Mouse (Mus musculus) 3134 (cell line): ENCODE measurements around the gene Car9.
"Not testable (repeated sequence)": the region's sequence is repeated elsewhere in the genome, so short reads cannot be mapped to it uniquely, and the experiment has no call there.

Experiments
- DNase-seq: peaks from one replicate; pipeline ENCODE4 v3.0.0-alpha.2; 2011; ENCODE audit warnings: low spot score; ENCODE audit not compliant: insufficient read length; ENCODE audit errors: extremely low read depth

The Car9 gene

DNA sequence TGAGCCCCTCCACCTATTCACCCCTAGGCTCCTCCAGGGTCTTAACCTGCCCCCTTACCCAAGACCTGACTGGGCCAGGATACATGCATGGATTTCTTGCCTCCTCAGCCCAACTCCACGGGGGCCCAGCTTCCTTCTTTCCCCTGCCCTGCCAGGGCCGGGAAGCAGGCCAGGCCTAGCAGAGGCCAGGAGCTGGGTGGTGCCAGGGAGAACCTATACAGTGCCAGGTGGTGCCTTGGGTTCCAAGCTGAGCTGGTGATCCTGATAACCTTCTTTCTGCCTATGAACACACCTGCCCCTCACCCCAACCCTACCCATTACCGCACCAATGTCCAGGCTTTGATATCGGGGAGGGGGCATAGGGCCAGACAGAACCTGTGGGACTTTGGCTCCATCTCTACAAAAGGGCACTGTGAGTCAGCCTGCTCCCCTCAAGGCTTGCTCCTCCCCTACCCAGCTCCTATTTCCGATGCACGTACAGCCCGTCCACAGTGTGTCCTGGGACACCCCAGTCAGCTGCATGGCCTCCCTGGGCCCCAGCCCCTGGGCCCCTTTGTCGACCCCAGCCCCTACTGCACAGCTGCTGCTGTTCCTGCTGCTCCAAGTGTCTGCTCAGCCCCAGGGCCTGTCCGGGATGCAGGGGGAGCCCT lies at the start of gene Car9:
Car9 (plus strand) TSS at position 431 of the 650 bp plus-strand sequence.
- peak; percentile 70 for DNase-seq

DNA sequence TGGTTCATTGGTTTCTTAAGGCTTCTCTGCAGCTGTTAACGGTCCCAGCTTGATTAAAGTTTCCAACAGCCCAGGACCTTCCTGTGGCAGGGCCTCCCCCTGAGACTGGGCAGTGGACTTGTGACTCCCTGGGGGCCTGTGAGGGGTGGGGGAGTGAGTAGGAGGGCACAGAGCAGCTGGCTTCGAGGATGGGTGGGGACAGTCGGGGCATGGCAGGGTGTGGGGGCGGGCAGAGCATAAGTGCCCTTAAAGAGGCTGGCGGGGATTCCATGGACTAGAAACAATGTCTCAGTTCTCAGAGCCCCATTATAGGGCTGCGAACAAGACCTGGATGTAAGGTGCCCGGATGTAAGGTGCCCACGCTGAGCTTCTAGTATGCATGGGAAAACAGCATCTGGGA lies 49.6 kb upstream of the Car9 start:
- no peak for DNase-seq

DNA sequence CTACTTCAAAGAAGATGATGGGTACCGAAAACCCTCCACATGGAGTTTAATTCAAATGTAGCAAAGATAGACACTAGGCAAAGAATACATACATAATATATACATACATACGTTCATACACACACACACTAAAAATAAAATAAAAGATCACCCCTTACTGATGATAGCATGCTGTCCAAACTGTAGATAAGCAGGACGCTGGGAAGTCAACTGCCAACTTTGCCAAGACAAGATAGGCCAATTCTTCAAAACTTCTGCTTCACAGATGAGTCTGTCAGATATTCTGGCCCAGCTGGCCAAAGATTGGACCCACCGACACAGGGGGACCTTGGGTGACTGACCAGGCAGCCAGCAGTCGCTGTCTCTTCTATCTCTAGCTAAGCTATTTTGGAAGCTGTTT lies 43.7 kb upstream of the Car9 start:
- no peak for DNase-seq

DNA sequence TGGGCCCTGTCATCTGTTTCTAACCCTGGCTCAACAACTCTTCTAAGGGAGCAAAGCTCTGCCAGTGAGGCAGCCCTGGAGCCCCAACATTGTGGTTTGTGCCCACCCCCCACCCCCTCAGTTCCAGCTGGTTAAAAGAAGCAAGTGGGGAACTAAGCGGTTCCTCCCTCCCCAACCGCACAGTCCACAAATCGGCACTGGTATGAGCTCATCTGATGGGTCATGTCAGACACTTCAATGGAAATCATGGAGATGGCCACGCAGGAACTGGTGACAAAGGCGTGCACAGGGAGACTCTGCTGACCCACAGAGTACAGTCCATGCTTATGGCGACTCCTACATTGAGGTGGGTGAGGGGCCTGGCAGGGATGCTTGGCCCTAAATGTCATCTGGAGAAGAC lies 40.8 kb upstream of the Car9 start:
- DNase-seq = no peak

DNA sequence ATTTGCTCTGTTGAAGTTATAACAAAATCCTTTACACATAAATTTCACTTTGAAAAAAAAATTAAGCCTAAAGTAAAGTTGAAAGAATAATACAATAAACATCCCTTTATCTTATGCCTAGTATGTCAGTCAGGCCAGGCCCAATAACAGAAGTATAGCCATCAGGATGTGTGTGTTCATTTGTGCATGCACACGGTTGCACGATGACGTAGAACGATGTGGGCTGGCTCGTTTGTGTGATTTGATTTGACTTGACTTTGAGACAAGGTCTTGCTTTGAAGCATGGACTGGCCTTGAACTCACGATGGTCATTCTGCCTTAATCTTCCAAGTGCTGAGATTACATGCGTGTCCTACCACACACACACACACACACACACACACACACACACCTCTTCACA lies 39.9 kb upstream of the Car9 start:
- DNase-seq = no peak

DNA sequence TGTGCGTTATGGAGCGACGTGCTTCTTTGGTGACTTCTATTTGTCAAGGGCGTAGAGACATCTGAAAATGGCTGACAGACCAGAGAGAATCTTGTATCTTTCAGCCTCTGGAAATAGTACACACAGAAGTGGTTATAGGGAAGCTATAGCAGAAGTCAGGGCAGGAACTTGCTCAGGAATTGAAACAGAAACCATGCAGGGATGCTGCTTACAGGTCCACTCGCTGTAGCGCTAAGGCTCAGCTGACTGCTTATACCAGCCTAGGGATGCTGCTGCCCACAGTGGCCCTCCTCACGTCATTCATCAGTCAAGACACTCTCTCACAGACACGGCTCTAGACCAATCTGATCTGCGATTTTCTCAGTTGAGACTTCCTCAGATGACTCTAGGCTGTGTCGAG lies 36.5 kb upstream of the Car9 start:
- DNase-seq = no peak

DNA sequence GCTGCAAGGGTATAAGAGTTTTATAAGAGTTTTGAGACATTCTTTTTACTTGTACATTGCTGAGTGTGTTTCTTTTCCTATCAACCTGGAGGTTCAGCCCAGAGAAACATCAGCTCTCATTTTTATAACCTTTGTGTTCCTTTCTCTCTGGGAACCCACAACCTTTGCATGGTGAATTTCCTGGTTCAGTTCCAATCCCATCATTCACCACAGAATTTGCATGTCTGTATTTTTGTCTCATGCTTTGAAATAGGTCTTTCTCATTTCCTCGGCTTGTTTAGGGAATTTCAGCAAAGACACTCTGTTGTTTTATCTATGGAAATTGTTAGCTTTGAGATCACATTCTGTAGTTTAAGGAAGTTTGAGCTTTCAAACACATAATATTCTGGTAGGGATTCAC lies 33.1 kb upstream of the Car9 start:
- no peak for DNase-seq

DNA sequence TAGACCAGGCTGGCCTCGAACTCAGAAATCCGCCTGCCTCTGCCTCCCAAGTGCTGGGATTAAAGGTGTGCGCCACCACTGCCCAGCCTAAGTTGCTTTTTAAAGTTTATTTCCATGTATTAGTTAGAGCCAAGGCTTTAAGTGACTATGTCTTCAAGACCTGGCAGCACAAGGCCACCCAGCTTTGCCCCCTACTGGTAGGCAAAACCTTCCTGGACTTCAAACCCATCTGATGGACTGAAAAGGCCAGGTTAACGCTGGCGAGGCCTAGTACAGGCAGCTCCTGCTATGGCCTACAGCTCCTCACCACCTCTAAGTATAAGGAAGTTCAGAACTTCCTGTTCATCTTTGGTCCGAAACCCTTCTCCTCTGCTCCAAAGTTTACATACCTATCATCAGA lies 30.2 kb upstream of the Car9 start:
- DNase-seq = no peak

DNA sequence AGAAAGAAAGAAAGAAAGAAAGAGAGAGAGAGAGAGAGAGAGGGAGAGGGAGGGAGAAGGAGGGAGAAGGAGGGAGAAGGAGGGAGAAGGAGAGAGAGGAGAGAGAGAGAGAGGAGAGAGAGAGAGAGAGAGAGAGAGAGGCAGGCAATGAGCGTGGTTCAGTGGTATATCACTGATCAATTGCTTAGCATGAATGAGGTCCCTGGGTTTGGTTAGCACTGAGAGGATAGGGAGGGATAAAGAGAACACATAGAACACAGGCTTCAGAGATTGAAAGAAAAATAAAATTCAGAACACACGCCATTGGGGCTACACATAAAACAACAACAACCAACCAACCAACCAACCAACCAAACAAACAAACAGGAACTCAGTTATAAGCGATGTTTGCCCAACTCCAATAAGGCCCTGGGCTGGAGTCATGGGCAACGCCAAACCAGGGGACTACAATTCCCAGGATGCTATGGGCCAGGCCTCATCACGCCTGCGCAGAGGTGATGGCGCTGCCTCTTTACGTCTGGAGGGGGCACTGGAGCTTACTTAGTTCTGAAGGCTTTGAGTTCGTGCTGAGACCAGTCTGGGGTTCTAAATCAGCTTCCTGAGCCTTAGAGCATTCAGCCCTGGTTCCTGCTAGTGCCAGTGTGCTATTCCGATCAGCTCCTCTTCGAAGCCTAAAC lies 28.8 kb upstream of the Car9 start:
- DNase-seq = no peak

DNA sequence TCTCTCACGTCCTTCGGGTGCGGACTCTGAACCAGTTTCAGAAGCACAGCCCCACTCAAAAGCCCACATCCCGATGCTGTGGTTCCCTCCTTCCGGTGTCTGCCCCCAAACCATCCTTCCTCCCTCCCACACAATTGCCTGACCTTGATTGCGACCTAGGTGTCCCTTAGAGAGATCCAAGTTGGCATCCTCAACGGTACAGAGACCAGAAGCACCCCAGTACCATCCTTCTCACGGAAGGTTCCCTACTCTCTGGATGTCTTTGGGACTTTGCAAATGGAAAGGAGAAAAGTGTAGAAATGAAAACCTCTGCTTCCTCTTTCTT lies 28.3 kb upstream of the Car9 start:
- no peak for DNase-seq

DNA sequence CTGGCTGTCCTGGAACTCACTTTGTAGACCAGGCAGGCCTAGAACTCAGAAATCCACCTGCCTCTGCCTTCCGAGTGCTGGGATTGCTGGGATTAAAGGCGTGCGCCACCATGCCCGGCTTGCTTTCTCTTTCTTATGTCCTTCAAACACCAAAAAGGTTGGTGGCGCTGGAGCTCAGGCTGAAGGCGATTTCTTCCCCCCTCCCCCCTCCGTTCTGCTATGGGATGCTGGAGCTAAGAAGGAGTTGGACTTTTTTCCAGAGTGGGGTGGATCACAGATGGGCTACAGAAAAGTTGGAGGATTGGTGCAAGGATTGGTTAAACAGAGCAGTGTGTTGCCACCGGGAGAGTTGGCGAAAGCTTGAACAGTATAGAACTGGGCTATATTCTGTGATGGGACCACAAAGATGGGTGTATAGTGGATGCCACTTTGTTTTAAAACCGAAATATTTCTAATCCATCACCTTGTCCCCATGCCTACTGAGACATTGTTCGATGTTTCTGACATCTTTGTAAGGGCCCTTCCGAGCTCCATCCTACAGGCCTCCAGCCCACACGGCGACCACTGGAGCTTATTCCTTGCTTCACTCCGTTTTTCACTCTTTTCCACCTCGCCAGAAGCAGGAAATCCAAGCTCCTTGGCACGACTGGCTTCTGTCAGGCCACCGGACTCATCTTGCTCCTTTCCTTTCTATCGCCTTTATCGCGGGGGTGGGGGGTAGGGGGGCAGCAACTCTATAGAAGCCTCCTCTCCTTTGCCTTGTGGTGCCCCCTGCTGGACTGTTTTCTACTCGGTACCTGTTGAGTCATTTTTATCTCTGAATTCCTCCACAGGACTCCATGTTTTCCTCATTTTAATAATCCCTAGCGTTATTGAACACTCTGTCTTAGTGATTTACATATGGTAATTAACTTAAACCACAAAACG lies 27.6 kb upstream of the Car9 start:
- no peak for DNase-seq

DNA sequence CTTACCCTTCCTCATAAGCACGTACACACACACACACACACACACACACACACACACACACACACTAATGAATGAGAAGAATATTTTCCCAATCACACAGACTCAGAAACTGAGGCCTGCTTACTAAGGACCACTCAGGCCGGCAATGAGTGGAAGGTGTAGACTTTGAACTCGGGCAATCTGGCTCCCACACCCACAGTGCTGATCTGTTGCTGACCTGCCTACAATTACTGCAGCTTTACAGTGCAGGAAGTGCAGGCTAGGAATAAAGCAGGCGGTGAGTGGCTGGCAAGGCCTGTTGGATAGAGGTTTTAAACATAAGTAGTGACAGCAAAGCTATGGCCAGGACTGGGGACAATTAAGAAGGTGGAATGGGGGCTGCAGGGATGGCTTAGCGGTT lies 25.8 kb upstream of the Car9 start:
- no peak for DNase-seq

DNA sequence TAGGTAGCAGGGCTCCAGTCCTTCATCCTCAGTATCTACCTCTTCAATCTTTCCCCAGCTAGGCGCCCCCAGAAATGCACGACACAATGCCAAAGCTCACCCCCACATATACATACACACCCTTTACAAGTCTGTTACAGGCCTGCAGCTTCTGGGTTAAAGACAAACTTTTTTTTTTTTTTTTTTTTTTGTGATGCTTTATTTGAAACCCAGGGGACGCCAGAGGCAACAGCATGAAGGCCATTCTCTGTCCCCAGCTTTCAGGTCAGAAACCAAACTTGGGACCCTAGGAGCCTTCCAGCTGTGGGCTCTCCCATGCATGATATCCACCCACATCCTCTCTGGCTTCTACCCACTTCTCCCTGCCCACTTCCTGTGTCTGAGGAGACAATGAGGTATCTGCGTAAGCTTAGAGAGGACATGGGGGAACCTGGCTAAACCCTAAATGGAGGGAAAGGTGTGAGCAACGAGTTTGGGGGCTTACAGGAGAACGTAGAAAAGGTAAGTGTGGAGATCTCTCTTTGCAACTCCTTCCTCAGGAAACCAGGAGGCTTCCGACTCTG lies 24.8 kb upstream of the Car9 start:
- DNase-seq = no peak

DNA sequence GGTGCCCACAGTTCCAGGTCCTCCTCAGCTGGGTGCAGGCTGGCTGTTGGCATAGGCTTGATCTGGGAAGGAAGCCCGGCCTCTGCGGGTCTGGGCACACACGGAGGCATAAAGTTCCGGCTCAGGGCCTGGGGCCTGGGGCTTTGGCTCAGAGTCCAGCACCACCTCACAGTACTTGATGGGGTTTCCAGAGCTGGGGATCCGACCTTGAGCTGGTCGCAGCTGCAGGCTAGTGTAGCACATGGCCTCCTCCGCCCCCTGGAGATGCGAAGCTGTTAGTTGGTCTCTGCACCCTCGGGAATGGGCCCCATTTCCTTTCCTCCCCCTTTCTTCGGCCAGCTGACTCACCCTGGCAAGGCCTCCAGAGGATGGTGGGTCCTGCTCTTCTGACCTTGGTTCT lies 24.2 kb upstream of the Car9 start:
- DNase-seq = peak; percentile 86

DNA sequence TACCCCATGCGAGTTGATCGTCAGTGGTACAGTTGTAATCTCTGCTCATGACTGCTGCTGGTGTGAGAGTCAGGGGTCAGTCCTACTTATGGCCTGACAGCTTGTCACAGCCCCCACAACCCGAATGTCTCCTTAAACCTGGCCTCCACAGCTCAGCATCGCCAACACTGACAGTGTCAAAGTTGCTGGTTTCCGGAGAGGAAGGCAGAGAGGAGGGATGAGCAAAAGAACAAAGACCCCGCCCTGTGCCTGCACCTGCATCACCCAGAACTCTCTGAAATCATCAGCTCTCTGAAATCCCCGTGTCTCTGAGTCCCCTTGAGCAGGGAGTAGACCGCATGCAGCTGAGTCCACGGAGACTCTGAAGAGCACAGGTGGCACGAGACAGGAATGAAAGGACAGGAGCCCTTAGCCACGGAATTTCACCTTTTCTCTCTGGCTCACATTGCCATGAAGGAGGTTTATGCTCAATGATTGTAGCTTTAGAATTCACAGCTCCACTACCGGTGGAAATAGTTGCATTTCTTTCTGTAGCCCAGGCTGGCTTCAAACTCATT lies 23.2 kb upstream of the Car9 start, which contains the start of gene Sit1:
Sit1 (minus strand) TSS at position 200 of the 557 bp plus-strand sequence.
- no peak for DNase-seq

DNA sequence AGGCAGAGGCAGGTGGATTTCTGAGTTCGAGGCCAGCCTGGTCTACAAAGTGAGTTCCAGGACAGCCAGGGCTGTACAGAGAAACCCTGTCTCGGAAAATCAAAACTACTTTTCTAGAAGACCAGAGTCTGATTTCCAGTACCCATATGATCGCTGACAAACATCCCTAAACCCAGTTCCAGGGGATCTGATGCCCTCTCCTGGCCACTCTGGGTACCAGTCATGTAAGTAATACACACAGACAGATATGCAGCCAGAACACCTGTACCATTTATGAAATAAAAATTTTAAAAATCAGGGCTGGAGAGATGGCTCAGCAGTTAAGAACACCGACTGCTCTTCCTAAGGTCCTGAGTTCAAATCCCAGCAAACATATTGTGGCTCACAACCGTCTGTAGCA lies 21.1 kb upstream of the Car9 start:
- not testable (repeated sequence) for DNase-seq

DNA sequence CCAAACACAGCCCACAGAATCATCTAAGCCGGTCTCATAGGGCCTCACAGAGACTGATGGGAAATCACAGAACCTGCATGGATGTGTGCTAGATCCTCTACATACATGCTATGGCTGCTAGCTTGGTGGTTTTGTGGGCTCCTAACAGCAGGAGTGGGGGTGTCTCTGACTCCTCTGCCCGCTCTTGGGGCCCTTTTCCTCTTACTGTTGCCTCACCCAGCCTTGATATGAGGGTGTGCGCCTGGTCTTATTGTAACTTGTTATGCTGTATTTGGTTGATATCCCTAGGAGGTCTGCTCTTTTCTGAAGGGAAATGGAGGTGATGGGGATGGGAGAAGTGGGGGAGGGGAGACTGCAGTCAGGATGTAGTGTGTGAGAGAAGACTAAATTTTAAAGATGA lies 17.2 kb upstream of the Car9 start:
- DNase-seq = no peak

DNA sequence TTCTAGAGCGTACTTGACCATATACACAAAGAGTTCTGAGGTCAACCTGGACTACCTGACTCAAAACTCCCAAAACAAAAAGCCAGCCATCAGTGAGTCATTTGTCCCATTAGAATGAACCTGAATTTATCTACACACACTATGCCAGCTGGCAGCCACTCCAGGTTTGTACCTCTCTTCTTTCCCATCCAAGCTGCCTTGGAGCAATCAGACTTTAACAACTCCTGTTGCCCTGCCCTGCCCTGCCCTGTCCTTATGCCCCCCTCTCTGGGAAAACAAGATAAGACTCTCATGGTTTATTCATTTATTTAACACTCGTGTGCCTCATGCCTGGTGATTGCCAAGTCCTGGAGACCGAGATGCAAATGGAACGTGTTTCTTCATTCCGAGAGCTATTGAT lies 16.0 kb upstream of the Car9 start:
- no peak for DNase-seq

DNA sequence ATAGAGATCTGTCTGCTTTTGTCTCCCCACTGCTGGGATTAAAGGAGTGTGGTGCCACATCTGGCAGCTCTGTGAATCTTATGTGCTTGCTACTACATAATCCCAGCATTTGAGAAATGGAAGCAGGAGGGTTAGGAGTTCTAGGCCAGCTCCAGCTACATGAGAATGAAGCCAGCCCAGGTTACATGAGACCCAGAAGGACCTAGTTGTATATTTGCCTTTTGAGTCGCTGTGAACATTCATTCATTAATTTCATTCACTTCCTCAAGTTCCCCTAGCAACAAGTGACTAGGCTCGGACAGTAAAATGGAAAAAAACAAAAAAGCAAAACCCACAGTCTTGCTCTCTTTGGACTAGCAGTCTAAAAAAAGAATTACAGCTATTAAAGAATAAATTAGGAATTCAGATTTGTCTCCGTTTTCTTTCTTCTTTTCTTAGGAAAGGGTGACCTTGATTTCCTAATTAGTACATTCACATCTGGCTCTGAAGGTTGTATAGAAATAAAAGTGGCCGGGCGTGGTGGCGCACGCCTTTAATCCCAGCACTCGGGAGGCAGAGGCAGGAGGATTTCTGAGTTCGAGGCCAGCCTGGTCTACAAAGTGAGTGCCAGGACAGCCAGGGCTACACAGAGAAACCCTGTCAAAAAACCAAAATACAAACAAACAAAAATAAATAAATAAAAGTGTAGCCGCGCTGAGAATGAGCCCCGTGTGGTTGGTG lies 14.5 kb upstream of the Car9 start:
- no peak for DNase-seq

DNA sequence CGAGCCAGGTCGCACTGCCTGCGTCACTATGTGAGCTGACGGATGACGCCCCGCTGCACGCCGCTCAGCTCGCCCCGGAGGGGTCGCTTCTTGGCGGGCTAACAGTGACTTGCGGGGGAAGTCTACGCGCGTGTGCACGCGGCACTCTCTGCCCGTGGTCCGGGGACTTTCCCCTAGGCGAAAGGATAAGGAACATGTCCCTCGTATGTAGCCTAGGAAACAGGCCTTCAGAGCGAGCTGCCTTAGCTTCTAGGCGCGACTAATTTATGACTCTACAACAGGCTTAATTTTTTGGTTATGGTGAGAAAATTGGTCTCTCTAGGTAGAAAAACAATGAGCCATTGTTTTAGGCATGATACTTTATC lies 14.0 kb upstream of the Car9 start, which contains the start of gene Ccdc107:
Ccdc107 (plus strand) TSS at position 80 of the 365 bp plus-strand sequence.
- peak; percentile 99 for DNase-seq
